Mouse (Mus musculus): Measurements from ENCODE around the gene Gm9767.

Gene Gm9767

DNA sequence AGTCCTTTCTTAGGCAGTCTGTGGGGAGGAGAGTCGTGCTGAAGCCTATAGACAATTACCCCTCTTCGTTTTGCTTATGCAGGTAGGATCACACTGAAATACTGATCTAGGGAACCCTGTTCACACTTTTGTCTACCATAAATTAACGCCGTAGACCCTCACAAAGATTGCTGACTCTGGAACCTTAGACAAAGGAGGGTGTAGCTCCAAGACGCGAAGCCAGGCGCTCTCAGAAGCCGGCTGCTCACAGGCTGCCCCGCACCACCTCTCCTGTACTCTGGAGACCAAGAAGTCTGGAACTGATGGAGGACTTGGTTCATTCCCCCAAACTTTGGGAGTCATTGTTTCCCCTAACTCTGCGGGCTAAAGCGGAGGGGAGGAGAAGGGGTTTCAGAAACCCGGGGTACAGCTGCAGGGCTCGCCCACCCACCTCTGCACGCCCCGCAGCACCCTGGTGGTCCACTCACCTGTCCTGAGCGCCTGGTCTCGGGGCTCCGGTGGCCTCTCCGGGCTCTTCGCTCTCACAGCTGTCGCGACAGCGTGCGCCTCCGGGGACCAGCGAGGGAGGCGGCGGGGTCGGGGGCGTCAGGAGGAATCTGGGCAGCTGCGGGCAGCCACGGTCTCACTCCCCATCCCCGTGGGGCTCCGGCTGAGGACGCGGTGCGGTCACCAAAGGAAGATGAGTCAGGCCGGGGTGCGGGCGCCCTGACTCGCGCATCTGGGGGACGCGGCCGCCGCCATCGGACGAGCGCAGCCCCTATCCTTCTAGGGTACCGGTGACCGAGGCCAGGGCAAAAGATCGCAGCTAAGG, at the start of gene Gm9767:
TSS of gene Gm9767 (plus strand) at position 585 of the 811 bp plus-strand sequence.
- no peak for DNase-seq (ENCODE audit: low spot score in 2 of 2)

GRCm38 (mm10) chr10:26034931-26035330, 43.1 kb upstream of the Gm9767 start:
- DNase-seq (ENCODE audit: low spot score in 2 of 2) = no peak

DNA sequence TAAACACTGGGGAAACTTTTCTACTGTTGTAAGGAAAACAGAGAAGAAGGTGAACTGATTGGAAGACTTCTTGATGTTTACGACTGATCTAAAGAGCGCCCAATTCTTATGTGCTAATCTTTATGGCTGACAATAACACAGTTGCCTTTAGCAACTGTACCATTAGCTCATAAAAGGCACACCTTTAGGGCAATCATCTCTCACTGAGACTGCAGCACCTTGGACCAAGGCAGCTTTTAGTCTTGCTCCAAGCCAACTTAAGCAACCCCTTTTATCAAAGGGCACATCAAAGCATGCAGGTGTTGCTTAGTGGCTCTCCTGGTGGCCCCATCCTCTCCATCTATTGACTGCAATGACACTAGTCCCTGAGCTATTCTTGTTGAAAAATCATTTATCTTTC, 26.9 kb upstream of the Gm9767 start:
- no peak for DNase-seq (ENCODE audit: low spot score in 2 of 2)

- DNase-seq (ENCODE audit: low spot score in 2 of 2) = no peak
Measured at GRCm38 (mm10) chr10:26059662-26060307, 18.3 kb upstream of the Gm9767 start.

DNA sequence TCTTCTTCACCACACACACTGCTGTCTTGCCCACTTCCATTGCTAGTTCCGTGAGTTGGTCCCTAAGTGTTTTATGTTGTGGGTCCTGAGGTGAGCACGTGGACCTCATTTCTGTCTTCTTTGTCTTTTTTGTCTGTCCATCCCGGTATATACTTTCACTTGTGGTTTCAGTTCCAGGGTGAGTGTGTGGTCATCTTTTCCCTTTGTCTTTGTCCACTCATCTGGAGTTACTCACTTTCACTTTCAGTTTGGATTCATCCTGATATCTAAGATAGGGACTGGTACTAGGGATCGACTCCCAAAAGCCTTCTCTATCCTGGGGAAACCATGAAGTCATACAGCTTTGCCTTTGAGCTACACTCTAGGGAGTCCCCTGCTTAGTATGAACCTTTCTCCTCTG, 15.0 kb upstream of the Gm9767 start:
- no peak for DNase-seq (ENCODE audit: low spot score in 2 of 2)

DNA sequence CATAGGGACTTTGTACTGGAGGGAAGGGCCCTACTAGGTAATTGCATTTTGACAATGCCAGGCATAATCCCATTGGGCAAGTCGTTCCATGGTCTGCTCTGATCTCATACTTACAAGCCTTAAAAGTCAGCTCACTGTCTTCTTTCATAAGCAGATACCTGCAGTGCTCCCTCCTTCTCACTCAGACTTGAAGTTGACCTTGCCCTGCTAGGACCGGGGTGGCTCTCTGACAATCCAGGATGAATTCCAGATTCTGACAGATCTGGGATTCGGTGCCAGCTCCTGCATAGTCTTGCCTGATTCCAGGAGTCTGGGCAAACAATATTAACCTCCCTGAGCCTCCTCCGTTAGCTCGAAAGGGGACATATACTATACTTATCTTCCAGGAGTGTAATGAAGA, 6.1 kb upstream of the Gm9767 start:
- no peak for DNase-seq (ENCODE audit: low spot score in 2 of 2)

DNA sequence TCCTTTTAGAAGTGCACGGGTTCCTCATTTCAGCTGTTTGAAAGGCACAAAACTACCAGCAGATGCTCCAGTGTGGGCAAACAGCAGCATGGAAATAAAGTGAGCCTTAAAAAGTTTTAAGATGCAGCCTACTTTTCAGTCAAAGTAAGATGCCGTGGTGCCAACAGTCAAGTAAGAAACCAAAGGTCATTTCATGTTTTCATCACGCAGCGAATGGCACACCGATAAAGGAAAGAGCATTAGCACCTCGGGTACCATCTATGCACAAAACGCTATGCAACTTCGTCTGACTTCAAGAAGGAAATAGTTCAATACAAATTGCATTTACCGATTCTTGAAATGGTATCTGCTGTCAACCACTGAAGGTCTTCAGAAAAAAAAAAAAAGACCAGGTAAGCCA, 1.1 kb upstream of the Gm9767 start:
- no peak for DNase-seq (ENCODE audit: low spot score in 2 of 2)

GRCm38 (mm10) chr10:26078521-26079142, 577 bp downstream of the Gm9767 start, which contains the start of gene Tmem200a:
Tmem200a (minus strand) TSS chr10:26079052.
- no peak for DNase-seq (ENCODE audit: low spot score in 2 of 2)

GRCm38 (mm10) chr10:26079678-26080077, 1.6 kb downstream of the Gm9767 start:
- no peak for DNase-seq (ENCODE audit: low spot score in 2 of 2)

DNA sequence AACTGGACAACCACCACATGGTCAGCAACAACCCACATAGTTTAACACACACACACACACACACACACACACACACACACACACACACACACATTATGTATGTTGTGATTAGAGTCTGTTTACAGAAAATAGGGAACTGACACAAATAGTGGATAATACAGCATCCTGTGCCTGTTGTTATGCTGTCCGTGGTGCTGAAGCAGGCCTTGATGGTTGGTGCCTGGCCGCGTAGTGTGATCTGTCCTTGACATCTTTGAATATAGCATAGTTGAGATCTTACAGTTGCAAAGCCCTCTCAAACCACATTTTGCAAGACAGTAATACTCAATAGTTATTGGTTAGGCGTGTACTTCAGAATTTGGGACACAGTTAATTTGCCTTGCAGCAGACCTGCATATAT, 4.0 kb downstream of the Gm9767 start:
- no peak for DNase-seq (ENCODE audit: low spot score in 2 of 2)

- no peak for DNase-seq (ENCODE audit: low spot score in 2 of 2)
Measured at GRCm38 (mm10) chr10:26103330-26103982, 25.4 kb downstream of the Gm9767 start.

DNA sequence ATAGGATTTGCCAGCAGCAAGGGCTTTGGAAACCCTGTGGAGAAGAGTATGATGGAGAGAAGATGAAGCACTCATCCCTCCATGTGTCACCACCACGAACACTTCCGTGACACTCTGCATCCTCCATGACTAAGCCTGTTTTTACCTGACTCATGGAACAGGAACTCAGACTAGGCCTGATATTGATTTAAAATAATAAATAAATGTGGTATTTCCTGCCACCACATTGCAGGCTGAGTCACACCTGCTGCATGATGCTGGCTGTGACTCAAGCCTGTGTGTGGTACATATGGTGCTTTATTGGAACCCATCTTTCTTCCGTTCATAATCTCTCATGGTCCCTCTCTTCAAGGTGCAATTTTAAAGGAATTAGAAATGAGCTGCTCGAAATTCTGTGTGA, 36.4 kb downstream of the Gm9767 start:
- DNase-seq (ENCODE audit: low spot score in 2 of 2) = no peak

- no peak for DNase-seq (ENCODE audit: low spot score in 2 of 2)
Measured at GRCm38 (mm10) chr10:26119067-26119821, 41.2 kb downstream of the Gm9767 start.

GRCm38 (mm10) chr10:26119822-26120183, 41.7 kb downstream of the Gm9767 start:
- DNase-seq (ENCODE audit: low spot score in 2 of 2) = no peak

Measured in spleen, postnatal 14 days (tissue).